Mouse (Mus musculus) liver, embryonic 11.5 days (tissue): ENCODE results near the gene Erh. TPM values are rescaled to one million over a fixed set of nuclear protein-coding genes. Genes with fewer than 3 reads are reported as not detected.

ENCODE experiments used
- ATAC-seq: fragments of 200-750 bp; cut with Nextera tagmentation; replicated peaks from 2 replicates; pipeline ENCODE4 v1.8.0; 2017; ENCODE audit warnings: moderate number of reproducible peaks, mild to moderate bottlenecking, moderate TSS enrichment, moderate library complexity; ENCODE audit not compliant: low FRiP score
- DNase-seq: peaks from one replicate; pipeline ENCODE4 v3.0.0-alpha.2; 2017; ENCODE audit warnings: low spot score
- H3K27ac ChIP-seq: fragments of 300-500 bp; sonication (generic); 2 replicates; pipeline ENCODE4 v1.5.1; 2014; ENCODE audit warnings: mild to moderate bottlenecking, low read depth, low read length, control low read depth
- H3K27me3 ChIP-seq: fragments of 300-500 bp; sonication (generic); replicated peaks from 2 replicates; pipeline ENCODE4 v1.6.1; 2014; ENCODE audit warnings: low read length, mixed read lengths; ENCODE audit not compliant: control insufficient read depth, insufficient read depth
- H3K36me3 ChIP-seq: fragments of 300-500 bp; sonication (generic); 2 replicates; pipeline ENCODE4 v1.6.1; 2014; ENCODE audit warnings: mild to moderate bottlenecking, low read length, moderate library complexity, mixed read lengths; ENCODE audit not compliant: control insufficient read depth, insufficient read depth
- H3K4me1 ChIP-seq: fragments of 300-500 bp; sonication (generic); replicated peaks from 2 replicates; pipeline ENCODE4 v1.6.1; 2014; ENCODE audit warnings: low read length, mixed read lengths; ENCODE audit not compliant: control insufficient read depth, insufficient read depth
- H3K4me2 ChIP-seq: fragments of 300-500 bp; sonication (generic); 2 replicates; pipeline ENCODE4 v1.6.1; 2014; ENCODE audit warnings: mild to moderate bottlenecking, control low read depth, moderate library complexity
- H3K4me3 ChIP-seq: fragments of 300-500 bp; sonication (generic); 2 replicates; pipeline ENCODE4 v1.5.1; 2014; ENCODE audit warnings: low read depth, low read length, control low read depth
- H3K9ac ChIP-seq: fragments of 300-500 bp; sonication (generic); 2 replicates; pipeline ENCODE4 v1.6.1; 2014; ENCODE audit warnings: low read depth, low read length, control low read depth
- H3K9me3 ChIP-seq: fragments of 300-500 bp; sonication (generic); 2 replicates; pipeline ENCODE4 v1.6.1; 2016; ENCODE audit warnings: low read length, inconsistent platforms, mixed read lengths; ENCODE audit not compliant: control insufficient read depth
- WGBS: fragments of 180-500 bp; shearing (Covaris S2); extraction: QIAGEN DNeasy Blood & Tissue Kit; methylation state at CpG from one replicate; pipeline ENCODE4 v1.1.7; 2014; 5-methylcytosine and 5-hydroxymethylcytosine counted together
- polyA plus RNA-seq: library from polyadenylated mRNA; unstranded; fragments of >200 nt; fragmentation: Nextera tagmentation; extraction: Ambion mirVana; gene quantifications from 2 replicates; pipeline ENCODE4 v1.2.1, GENCODE M21; 2014

The Erh gene
- polyA plus RNA-seq, 1 experiment from 2014 or later, result 304 TPM

DNA sequence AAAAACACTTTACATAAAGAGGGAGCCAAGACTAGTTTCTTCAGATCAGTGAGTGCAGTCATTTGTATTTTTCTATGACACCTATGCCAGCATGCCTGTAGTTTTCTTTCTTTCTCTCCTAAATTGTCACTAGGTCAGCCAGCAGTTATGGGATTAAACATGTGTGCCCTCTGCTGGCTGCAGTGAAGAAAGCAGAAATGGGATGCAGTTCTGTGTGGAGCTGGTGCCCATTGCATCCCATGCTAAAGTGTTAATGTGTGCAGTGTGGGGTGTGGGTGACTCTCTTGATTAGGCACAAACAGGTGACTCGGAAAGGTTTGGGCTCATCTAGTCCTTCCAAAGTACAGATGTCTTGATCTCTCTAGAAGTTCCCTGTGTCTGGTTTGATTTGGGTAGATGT is 37.2 kb upstream of the Erh start:
- DNase-seq (no peak), ATAC-seq (peak; percentile 37; the same call in 1 of the 2 replicates)
- 58% methylated on average over 1 of the region's 1 CpGs for WGBS

DNA sequence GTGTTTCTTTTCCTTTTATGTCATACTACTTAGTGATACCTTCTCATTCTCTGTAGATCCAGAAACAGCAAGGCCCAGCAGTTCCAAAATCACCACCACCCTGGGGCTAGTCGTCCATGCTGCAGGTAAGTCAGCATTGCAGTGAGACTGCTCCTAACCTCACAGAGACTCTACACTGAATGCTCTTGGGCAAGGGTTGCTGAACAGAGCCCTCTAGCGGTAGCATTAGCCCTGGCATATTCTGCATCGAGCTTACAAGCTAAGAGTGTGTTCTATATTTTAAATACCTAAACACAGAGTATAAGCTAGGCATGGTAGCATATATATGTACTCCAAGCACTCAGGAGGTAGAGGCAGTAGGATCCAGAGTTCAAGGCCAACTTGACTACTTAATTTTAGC is 29.0 kb upstream of the Erh start:
- H3K27ac ChIP-seq, result no peak overlapping the region
- DNase-seq, result no peak
- peaks cover 4% of the 10 kb centered on the region; the same call in 1 of the 2 replicates for H3K36me3 ChIP-seq
- no peak overlapping the region for H3K9ac ChIP-seq
- ATAC-seq, result peak; percentile 70
- no peaks in the 10 kb centered on the region for H3K4me1 ChIP-seq
- no peaks in the 10 kb centered on the region for H3K9me3 ChIP-seq
- H3K4me3 ChIP-seq, result no peak overlapping the region
- no peak overlapping the region for H3K4me2 ChIP-seq
- H3K27me3 ChIP-seq, result no peaks in the 10 kb centered on the region
- 15% methylated on average over 3 of the region's 3 CpGs for WGBS

More for the DNA sequence above, 37.2 kb upstream of the Erh start:
- H3K4me2 ChIP-seq, result no peak overlapping the region
- no peak overlapping the region for H3K4me3 ChIP-seq
- no peaks in the 10 kb centered on the region for H3K27me3 ChIP-seq
- H3K36me3 ChIP-seq, result no peaks in the 10 kb centered on the region
- no peaks in the 10 kb centered on the region for H3K9me3 ChIP-seq
- H3K4me1 ChIP-seq, result no peaks in the 10 kb centered on the region
- no peak overlapping the region for H3K27ac ChIP-seq
- H3K9ac ChIP-seq, result no peak overlapping the region

DNA sequence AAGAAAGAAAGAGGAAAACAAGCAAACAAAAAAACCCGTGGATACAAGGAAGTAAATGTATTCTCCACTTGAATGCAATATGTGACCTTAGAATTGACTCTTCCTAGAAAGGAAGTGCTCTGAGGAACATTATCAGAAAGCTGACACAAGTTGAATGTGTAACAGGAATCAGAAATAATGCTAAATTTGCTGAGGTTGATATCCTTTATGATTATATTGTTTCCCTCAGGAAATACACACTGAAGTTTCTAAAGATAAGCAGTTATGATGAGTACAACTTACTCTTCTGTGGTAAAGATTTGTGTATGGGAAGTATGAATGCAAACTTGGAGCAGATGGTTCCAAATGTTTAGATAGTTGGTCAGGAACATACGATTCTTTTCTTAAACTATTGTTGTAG is 24.2 kb upstream of the Erh start:
- Histone ChIP-seq H3K27me3 (no peaks in the 10 kb centered on the region), H3K9me3 (no peaks in the 10 kb centered on the region), H3K9ac (no peak overlapping the region), H3K4me3 (no peak overlapping the region), H3K4me1 (no peaks in the 10 kb centered on the region; the same call in 1 of the 2 replicates), H3K36me3 (peaks cover 13% of the 10 kb centered on the region), H3K4me2 (no peak overlapping the region), H3K27ac (no peak overlapping the region)
- ATAC-seq (no peak), DNase-seq (no peak)
- 59% methylated on average over 2 of the region's 2 CpGs for WGBS

DNA sequence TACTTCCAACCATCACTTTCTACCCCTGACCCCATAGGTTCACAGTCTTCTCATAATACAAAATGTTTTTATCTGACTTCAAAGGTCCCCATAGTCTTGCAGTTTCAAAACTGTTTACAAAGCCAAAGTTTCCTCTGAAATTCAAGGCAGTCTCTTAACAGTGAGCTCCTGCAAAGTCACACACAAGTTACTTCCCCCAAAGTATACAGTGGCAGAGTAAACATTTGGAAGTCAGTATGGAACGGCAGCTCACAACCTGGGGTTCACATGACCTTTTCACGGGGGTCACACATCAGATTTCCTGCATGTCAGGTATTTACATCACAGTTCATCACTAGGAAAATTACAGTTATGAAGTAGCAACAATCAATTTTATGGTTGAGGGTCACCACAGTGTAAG is 19.8 kb upstream of the Erh start:
- Histone ChIP-seq H3K27ac (peak overlapping the region; percentile 6; the same call in 1 of the 2 replicates), H3K4me2 (no peak overlapping the region), H3K36me3 (peaks cover 9% of the 10 kb centered on the region), H3K4me3 (no peak overlapping the region), H3K9ac (no peak overlapping the region), H3K27me3 (no peaks in the 10 kb centered on the region), H3K9me3 (no peaks in the 10 kb centered on the region), H3K4me1 (no peaks in the 10 kb centered on the region; the same call in 1 of the 2 replicates)
- 83% methylated on average over 2 of the region's 2 CpGs for whole genome bisulfite sequencing
- ATAC-seq (no peak), DNase-seq (no peak)

DNA sequence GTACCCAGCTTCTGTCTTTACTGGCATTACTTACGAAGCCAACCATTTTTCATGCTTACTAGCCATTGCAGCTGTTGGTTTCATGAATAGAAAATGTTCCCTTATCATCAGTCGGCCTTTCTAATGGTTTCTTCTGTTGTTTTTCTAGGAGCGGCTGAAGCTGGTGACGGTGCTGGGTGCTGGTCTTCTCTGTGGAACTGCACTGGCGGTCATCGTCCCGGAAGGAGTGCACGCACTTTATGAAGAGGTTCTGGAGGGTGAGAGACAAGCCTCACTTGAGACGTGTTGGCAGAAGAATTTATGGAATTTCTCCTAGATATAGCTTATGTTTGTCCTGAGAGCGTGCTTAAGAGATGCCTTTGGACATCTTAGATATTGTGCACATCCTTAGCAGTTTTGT is 18.2 kb upstream of the Erh start:
- Histone ChIP-seq H3K4me1 (no peaks in the 10 kb centered on the region; the same call in 1 of the 2 replicates), H3K4me3 (no peak overlapping the region), H3K36me3 (peaks cover 6% of the 10 kb centered on the region), H3K9ac (no peak overlapping the region), H3K27me3 (no peaks in the 10 kb centered on the region), H3K9me3 (no peaks in the 10 kb centered on the region), H3K4me2 (no peak overlapping the region), H3K27ac (no peak overlapping the region)
- WGBS, result 89% methylated on average over 10 of the region's 10 CpGs
- ATAC-seq (no peak), DNase-seq (no peak)

DNA sequence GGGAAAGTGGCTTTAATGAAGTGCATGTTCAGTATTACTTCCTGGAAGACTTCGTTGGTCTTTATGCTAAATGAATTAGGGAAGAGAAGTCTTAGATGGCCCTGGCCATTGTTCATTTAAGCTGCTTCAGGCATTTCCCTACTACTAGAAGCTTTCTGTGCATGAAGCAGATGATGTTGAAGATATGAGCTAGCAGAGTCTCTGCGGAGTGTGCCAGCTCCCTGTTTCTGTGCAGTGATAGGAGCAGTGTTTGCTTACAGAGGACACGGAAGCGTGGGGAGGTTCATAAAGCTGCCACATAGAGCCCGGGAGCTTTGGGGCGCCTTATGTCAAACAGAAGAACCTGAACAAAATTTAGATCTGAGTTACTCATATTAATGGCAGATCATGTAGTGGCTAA is 14.5 kb upstream of the Erh start:
- Histone ChIP-seq H3K27me3 (no peaks in the 10 kb centered on the region), H3K4me1 (peaks cover 5% of the 10 kb centered on the region; the same call in 1 of the 2 replicates), H3K4me2 (no peak overlapping the region), H3K4me3 (no peak overlapping the region), H3K9me3 (no peaks in the 10 kb centered on the region), H3K27ac (no peak overlapping the region), H3K9ac (no peak overlapping the region), H3K36me3 (no peaks in the 10 kb centered on the region)
- DNase-seq, result no peak
- ATAC-seq, result no peak
- WGBS, result 74% methylated on average over 6 of the region's 6 CpGs

DNA sequence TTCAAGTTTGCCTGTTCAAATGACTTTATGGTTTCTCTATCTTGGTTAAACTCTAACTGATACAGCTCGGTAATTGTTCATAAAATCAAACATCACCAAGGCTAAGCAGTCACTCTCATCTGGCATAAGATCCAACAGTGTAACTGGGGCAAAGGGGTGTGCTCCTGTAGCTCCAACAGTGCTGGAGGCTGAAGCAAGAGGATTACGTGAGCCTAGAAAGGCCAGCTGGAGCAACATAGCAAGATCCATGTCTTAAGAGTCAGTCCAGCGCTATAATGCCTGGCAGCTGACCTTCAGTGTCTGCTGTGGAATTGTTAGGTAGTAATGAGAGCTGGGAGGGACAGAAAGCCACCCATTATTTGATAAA is 10.5 kb upstream of the Erh start:
- Histone ChIP-seq H3K4me1 (peaks cover 5% of the 10 kb centered on the region; the same call in 1 of the 2 replicates), H3K9ac (no peak overlapping the region), H3K4me2 (no peak overlapping the region), H3K36me3 (no peaks in the 10 kb centered on the region; the same call in 1 of the 2 replicates), H3K9me3 (no peaks in the 10 kb centered on the region), H3K27me3 (no peaks in the 10 kb centered on the region), H3K27ac (no peak overlapping the region), H3K4me3 (no peak overlapping the region)
- no peak for ATAC-seq
- no peak for DNase-seq
- whole genome bisulfite sequencing, result 90% methylated on average over 3 of the region's 3 CpGs

DNA sequence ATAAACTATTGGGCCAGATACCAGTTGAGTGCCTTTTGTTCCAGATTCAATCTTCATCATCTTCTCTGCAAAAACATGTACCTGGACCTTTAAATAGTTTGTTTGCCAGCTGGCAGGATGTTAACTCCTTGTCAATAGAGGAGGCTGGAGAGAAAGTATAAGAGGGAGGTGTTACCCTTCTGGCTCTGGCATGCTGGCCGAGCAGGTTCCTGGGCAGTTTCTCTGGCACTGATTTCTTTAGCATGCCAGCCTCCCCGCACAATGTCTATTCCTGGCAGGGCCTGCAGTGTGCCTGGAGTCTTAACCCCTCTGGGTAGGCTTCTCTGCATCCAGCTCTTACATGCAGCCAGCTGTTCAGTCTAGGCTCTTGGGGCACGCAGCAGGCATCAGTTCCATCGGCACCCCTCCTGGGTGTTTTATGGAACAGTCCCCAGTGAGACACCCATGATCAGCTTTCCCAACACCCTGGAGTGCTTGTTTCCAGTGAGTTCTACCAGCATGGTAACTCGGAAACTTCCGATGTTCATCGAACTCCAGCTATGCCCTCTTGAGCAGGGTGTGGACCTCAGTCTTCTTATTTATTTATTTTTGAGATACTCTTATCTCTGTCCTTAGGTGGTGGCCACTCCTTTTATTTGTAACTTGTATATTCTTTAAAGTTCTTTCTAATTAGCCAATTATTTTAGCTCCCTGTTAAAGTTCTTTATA is 10.0 kb upstream of the Erh start:
- H3K36me3 ChIP-seq, result no peaks in the 10 kb centered on the region; the same call in 1 of the 2 replicates
- no peak overlapping the region for H3K27ac ChIP-seq
- no peak overlapping the region for H3K4me3 ChIP-seq
- no peak overlapping the region for H3K9ac ChIP-seq
- 89% methylated on average over 7 of the region's 7 CpGs for WGBS
- H3K4me2 ChIP-seq, result no peak overlapping the region
- no peaks in the 10 kb centered on the region for H3K27me3 ChIP-seq
- H3K9me3 ChIP-seq, result no peaks in the 10 kb centered on the region
- DNase-seq (no peak), ATAC-seq (no peak)
- peaks cover 5% of the 10 kb centered on the region; the same call in 1 of the 2 replicates for H3K4me1 ChIP-seq

DNA sequence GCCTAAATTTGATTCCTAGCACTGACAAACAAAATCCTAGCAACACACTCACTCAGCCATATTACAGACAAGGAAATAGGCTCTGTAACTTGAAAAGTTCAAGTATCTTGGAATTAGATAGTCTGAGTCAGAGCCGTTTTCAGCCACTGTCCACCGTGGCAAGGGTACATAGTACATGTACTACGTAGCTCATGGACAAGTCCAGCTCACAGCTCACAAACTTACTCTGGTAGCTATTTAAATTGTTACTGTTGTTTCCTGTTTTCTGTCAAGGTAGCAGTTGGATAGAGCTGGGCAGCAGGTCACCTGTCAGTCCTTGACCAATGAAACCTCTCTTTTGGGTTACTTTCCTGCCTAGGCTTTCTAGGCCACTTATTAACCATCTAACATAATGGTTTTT is 2.2 kb upstream of the Erh start:
- peak overlapping the region; percentile 78 for H3K4me2 ChIP-seq
- DNase-seq, result no peak
- H3K4me3 ChIP-seq, result peak overlapping the region; percentile 6; the same call in 1 of the 2 replicates
- H3K36me3 ChIP-seq, result no peaks in the 10 kb centered on the region; the same call in 1 of the 2 replicates
- no peak overlapping the region for H3K9ac ChIP-seq
- H3K27me3 ChIP-seq, result no peaks in the 10 kb centered on the region
- H3K27ac ChIP-seq, result no peak overlapping the region
- H3K9me3 ChIP-seq, result no peaks in the 10 kb centered on the region
- whole genome bisulfite sequencing, result 97% methylated on average over 3 of the region's 3 CpGs
- H3K4me1 ChIP-seq, result peaks cover 25% of the 10 kb centered on the region
- no peak for ATAC-seq
